Mouse (Mus musculus) gastrocnemius, postnatal 4 days (tissue): Measurements from ENCODE around the gene Atp1b1. TPM values are rescaled to one million over a fixed set of nuclear protein-coding genes. Genes with fewer than 3 reads are reported as not detected.

Source experiments
- DNase-seq, 2 experiments: peaks; one replicate each; pipeline ENCODE4 v3.0.0; 2021 to 2022; ENCODE audit warnings: low spot score in 2 of 2, mixed read lengths in 2 of 2
- long read RNA-seq, 2 experiments: library from polyadenylated mRNA; stranded (forward); transcript quantifications; one replicate each; pipeline ENCODE4 v2.0.0; 2021
- total RNA-seq, 2 experiments: library from RNA; stranded (reverse); gene quantifications; 2 replicates each; pipeline ENCODE4 v1.2.3; 2021

Gene Atp1b1
- total RNA-seq: 10 to 100 TPM; 61.7 to 77.4 TPM
- long read RNA-seq, experiment 1, transcript Atp1b1-201 (6 exons, 2,580 nt): major isoform, 41 of 45 reads
- long read RNA-seq, experiment 1, partial matches to known transcripts: 0 of 45 reads
- long read RNA-seq, experiment 1, other reads (novel, unspliced or antisense): 4 of 45 reads
- long read RNA-seq, experiment 2, transcript Atp1b1-201 (6 exons, 2,580 nt): major isoform, 52 of 62 reads
- long read RNA-seq, experiment 2, partial matches to known transcripts: 4 of 62 reads
- long read RNA-seq, experiment 2, other reads (novel, unspliced or antisense): 6 of 62 reads

GRCm38 (mm10) chr1:164458245-164458613, at the start of gene Atp1b1:
Gene Atp1b1 (minus strand): TSS chr1:164458355.
- DNase-seq: peak; percentile 39 to 74

- no peak for DNase-seq
These were observed 46.9 kb upstream of the Atp1b1 start for GRCm38 (mm10) chr1:164505096-164505495.

GRCm38 (mm10) chr1:164503140-164503730, 45.1 kb upstream of the Atp1b1 start:
- no peak for DNase-seq

GRCm38 (mm10) chr1:164502231-164502630, 44.1 kb upstream of the Atp1b1 start:
- no peak for DNase-seq

- no peak for DNase-seq
These were observed 36.8 kb upstream of the Atp1b1 start for GRCm38 (mm10) chr1:164494741-164495512.

- DNase-seq: no peak
These were observed 36.1 kb upstream of the Atp1b1 start for GRCm38 (mm10) chr1:164494215-164494614.

- DNase-seq: peak in 1 of 2 experiments; percentile 25
These were observed 35.0 kb upstream of the Atp1b1 start for GRCm38 (mm10) chr1:164493042-164493705.

- no peak for DNase-seq
These were observed 34.3 kb upstream of the Atp1b1 start for GRCm38 (mm10) chr1:164492476-164492875.

GRCm38 (mm10) chr1:164489961-164490594, 31.9 kb upstream of the Atp1b1 start:
- DNase-seq: no peak

- DNase-seq: no peak
These were observed 25.6 kb upstream of the Atp1b1 start for GRCm38 (mm10) chr1:164483728-164484127.

GRCm38 (mm10) chr1:164482833-164483232, 24.7 kb upstream of the Atp1b1 start:
- DNase-seq: no peak

- DNase-seq: no peak
These were observed 23.6 kb upstream of the Atp1b1 start for GRCm38 (mm10) chr1:164481645-164482354.

- DNase-seq: no peak
These were observed 22.8 kb upstream of the Atp1b1 start for GRCm38 (mm10) chr1:164480755-164481644.

- no peak for DNase-seq
These were observed 17.7 kb upstream of the Atp1b1 start for GRCm38 (mm10) chr1:164475895-164476294.

GRCm38 (mm10) chr1:164474778-164475511, 16.8 kb upstream of the Atp1b1 start:
- no peak for DNase-seq

- no peak for DNase-seq
These were observed 16.2 kb upstream of the Atp1b1 start for GRCm38 (mm10) chr1:164474310-164474709.

- no peak for DNase-seq
These were observed 15.2 kb upstream of the Atp1b1 start for GRCm38 (mm10) chr1:164473398-164473797.

- no peak for DNase-seq
These were observed 13.5 kb upstream of the Atp1b1 start for GRCm38 (mm10) chr1:164471632-164472031.

- no peak for DNase-seq
These were observed 12.8 kb upstream of the Atp1b1 start for GRCm38 (mm10) chr1:164470985-164471384.
